Mouse (Mus musculus) liver, embryonic 15.5 days (tissue): ENCODE results near the gene Gm3880. TPM values are rescaled to one million over a fixed set of nuclear protein-coding genes. Genes with fewer than 3 reads are reported as not detected.
"Not testable (repeated sequence)": the region's sequence is repeated elsewhere in the genome, so short reads cannot be mapped to it uniquely, and the experiment has no call there.

Source experiments
- ATAC-seq: fragments of 200-750 bp; cut with Nextera tagmentation; 2 replicates; pipeline ENCODE4 v1.8.0; 2017; ENCODE audit warnings: moderate number of reproducible peaks, mild to moderate bottlenecking, moderate library complexity; ENCODE audit not compliant: insufficient read depth
- H3K27ac ChIP-seq: fragments of 300-500 bp; sonication (generic); replicated peaks from 2 replicates; pipeline ENCODE4 v1.5.1; 2015; ENCODE audit warnings: mild to moderate bottlenecking, inconsistent platforms
- H3K27me3 ChIP-seq: fragments of 300-500 bp; sonication (generic); 2 replicates; pipeline ENCODE4 v1.6.1; 2015; ENCODE audit warnings: mild to moderate bottlenecking, inconsistent platforms
- H3K36me3 ChIP-seq: fragments of 300-500 bp; sonication (generic); replicated peaks from 2 replicates; pipeline ENCODE4 v1.6.1; 2015; ENCODE audit warnings: moderate library complexity, mild to moderate bottlenecking, inconsistent platforms
- H3K4me1 ChIP-seq: fragments of 300-500 bp; sonication (generic); replicated peaks from 2 replicates; pipeline ENCODE4 v1.6.1; 2015; ENCODE audit warnings: inconsistent platforms
- H3K4me2 ChIP-seq: fragments of 300-500 bp; sonication (generic); 2 replicates; pipeline ENCODE4 v1.6.1; 2015; ENCODE audit warnings: moderate library complexity, mild to moderate bottlenecking, inconsistent platforms
- H3K4me3 ChIP-seq: fragments of 300-500 bp; sonication (generic); replicated peaks from 2 replicates; pipeline ENCODE4 v1.5.1; 2015; ENCODE audit warnings: mild to moderate bottlenecking, inconsistent platforms
- H3K9ac ChIP-seq: fragments of 300-500 bp; sonication (generic); 2 replicates; pipeline ENCODE4 v1.6.1; 2015; ENCODE audit warnings: moderate library complexity, mild to moderate bottlenecking, inconsistent platforms
- H3K9me3 ChIP-seq: fragments of 300-500 bp; sonication (generic); replicated peaks from 2 replicates; pipeline ENCODE4 v1.6.1; 2016; ENCODE audit warnings: inconsistent platforms
- WGBS: fragments of 180-500 bp; shearing (Covaris S2); methylation state at CpG from one replicate; pipeline ENCODE4 v1.1.7; 2015; ENCODE audit warnings: mixed read lengths; ENCODE audit not compliant: insufficient replicate concordance; 5-methylcytosine and 5-hydroxymethylcytosine counted together
- polyA plus RNA-seq: library from polyadenylated mRNA; unstranded; fragments of >200 nt; fragmentation: Nextera tagmentation; extraction: Ambion mirVana; gene quantifications from 2 replicates; pipeline ENCODE4 v1.2.1, GENCODE M21; 2015

The Gm3880 gene
- not detected in 2 replicates for polyA plus RNA-seq

DNA sequence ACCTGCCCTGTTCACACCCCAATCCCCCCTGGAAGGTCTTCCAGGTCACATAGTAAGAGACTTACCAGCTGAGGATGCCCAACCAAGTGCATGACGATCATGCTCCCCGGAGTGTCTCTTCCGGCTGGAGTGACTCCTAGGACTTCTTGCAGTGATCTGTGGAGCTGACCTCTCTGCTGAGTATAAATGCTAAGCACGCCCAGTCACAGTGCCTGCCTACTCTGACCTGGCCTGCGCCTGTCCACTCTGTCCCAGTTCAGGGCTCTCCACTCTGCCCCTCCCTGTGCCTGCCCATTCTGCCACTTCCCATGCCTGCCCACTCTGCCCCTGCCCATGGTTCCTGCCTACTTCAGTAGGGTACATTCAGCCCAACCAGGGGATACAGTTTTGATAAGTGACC lies at the start of gene Gm3880:
TSS of gene Gm3880 (minus strand) at position 101 of the 400 bp plus-strand sequence.
- not testable (repeated sequence) for H3K9ac ChIP-seq, H3K4me2 ChIP-seq, H3K27me3 ChIP-seq, H3K4me1 ChIP-seq, ATAC-seq, H3K9me3 ChIP-seq, H3K36me3 ChIP-seq, H3K4me3 ChIP-seq, H3K27ac ChIP-seq
- WGBS, result 71% methylated on average over 5 of the region's 5 CpGs

DNA sequence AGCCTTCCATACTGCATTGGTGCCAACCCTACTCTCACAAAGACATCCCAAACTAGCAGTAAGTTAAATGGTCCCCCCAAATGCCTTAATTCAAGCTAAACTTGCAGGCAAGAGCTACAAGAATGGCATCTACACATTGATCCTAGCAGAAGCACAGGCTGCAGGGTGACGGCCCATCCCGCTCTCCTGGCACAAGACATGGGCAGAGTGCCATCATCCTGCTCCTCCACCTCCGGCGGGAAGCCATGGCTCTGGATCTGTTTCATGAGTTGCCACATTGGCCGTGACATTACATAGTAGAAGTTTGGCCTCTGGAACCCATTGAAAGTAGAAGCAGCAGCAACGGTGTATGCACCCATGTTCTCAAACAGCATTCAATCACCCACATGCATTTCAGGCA lies 37.5 kb upstream of the Gm3880 start:
- H3K4me1 ChIP-seq, H3K4me3 ChIP-seq, H3K27me3 ChIP-seq, H3K9me3 ChIP-seq, H3K27ac ChIP-seq, H3K36me3 ChIP-seq, ATAC-seq, H3K9ac ChIP-seq, H3K4me2 ChIP-seq: not testable (repeated sequence)
- 70% methylated on average over 6 of the region's 6 CpGs for WGBS

DNA sequence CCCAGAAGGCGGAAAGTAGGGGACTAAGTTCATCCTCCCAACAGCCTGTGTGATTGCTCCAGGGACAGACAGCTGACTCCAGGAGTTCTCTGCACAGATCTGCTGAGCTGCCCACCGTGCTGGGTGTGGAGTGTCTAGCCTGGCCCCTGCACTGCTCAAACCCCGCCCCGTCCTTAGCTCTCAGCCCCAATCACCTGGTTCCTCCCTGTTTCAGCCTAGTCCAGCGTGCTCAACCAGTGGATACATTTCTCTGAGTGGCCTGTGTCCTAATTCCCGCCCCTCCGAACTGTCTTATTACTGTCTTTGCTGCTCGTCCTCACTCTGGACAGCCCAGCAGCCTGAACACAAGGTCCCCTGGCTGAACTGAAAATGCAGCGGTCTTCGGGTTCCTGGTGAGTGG lies 20.8 kb upstream of the Gm3880 start, which contains the start of the genes Gm9112 and Dmrtc1b:
TSS of gene Gm9112 (minus strand) at position 101 of the 400 bp plus-strand sequence.
TSS of gene Dmrtc1b (plus strand) at position 331 of the 400 bp plus-strand sequence.
- not testable (repeated sequence) for H3K4me2 ChIP-seq, H3K27me3 ChIP-seq, H3K36me3 ChIP-seq, H3K9ac ChIP-seq, H3K27ac ChIP-seq, H3K9me3 ChIP-seq, H3K4me3 ChIP-seq, ATAC-seq, H3K4me1 ChIP-seq
- 57% methylated on average over 10 of the region's 10 CpGs for WGBS

DNA sequence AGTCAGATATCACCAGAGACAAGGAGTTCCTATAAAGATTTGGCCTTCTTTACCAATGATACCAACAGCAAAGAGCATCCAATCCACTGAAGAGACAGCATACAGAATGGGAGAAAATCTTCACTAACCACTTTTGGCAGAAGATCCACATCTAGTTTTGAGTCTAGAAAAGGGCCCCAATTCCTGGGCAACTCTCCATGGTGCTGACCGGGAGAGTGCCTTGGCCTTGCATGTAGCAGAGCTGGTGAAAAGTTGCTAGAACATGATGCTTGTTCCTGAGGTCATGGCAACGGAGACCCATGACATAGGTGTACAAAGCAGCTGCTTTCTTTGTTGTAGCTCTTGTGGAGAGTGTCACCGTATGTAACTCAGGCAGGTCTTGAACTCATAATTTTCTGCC lies 13.9 kb upstream of the Gm3880 start:
- H3K4me2 ChIP-seq, H3K9me3 ChIP-seq, H3K27me3 ChIP-seq, H3K36me3 ChIP-seq, H3K27ac ChIP-seq, H3K4me3 ChIP-seq, ATAC-seq, H3K9ac ChIP-seq, H3K4me1 ChIP-seq: not testable (repeated sequence)
- 55% methylated on average over 3 of the region's 3 CpGs for WGBS

DNA sequence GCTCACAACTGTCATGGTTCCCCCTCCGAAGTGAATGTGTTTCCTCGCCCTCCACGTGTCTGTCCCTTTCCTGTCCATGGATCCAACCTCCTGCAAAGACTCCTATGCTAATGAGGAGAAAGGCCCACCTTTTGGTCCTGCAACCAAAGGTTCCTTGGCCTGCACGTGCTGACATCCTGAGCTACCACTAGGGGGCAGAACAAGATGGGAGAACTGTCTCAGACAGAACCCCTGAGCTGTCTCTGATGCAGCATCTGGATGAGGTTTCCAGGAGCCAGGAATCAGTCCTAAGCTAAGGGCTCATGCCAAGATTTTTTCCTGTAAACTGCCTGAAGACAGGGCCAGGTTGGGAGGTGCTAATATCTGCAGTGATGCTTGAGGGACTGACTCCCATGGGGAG lies 2.5 kb upstream of the Gm3880 start:
- not testable (repeated sequence) for H3K4me3 ChIP-seq, H3K27ac ChIP-seq
- WGBS, result 17% methylated on average over 4 of the region's 4 CpGs

DNA sequence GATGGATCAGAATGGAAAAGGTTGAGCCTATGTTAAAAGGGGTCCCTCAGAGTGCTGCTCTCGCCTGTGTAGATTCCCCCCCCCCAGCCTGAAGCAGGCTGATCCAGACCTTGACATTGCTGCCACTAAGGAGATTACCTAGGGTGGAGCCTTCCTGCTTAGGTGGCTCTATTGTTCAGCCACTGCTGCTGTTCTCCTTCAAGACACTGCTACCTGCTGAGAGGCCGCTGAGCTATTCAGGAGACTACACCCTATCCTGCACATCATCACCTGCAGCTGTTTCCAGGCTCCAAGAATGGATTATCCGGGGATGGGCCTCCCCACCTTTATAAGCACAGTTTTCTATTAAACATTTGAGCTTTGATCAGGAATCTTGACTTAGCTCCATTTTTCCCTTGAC lies 2.1 kb downstream of the Gm3880 start:
- H3K36me3 ChIP-seq, H3K4me1 ChIP-seq, H3K4me3 ChIP-seq, H3K4me2 ChIP-seq, H3K9me3 ChIP-seq, H3K27ac ChIP-seq, ATAC-seq, H3K9ac ChIP-seq, H3K27me3 ChIP-seq: not testable (repeated sequence)
- WGBS, result 57% methylated on average over 3 of the region's 3 CpGs

More for the DNA sequence above, 2.5 kb upstream of the Gm3880 start:
- not testable (repeated sequence) for H3K9ac ChIP-seq, H3K4me1 ChIP-seq, ATAC-seq, H3K27me3 ChIP-seq, H3K4me2 ChIP-seq, H3K9me3 ChIP-seq, H3K36me3 ChIP-seq

DNA sequence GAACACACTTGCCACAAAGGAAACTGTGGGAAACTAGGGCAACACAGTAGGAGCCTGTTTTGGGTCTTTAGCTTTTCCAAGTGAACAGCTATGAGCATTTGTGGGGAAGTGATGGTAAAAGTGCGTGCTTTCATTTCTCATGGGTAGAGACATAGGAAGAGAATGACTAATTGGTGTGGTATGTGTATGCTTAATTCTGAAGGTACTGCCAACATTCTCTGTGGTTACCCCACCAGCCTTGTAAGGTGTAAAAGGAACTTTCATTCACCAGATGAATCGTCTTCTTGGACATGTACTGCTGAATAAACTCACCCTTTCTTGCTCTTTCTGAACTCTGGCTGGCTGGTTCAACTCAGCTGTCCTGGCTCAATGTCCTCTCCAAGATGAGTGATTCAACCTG lies 20.1 kb downstream of the Gm3880 start:
- WGBS, result 54% methylated on average over 2 of the region's 2 CpGs
- Histone ChIP-seq H3K4me2 (no peak overlapping the region), H3K27me3 (no peaks in the 10 kb centered on the region; the same call in 1 of the 2 replicates), H3K9me3 (no peaks in the 10 kb centered on the region), H3K4me3 (no peak overlapping the region), H3K9ac (no peak overlapping the region), H3K4me1 (no peaks in the 10 kb centered on the region), H3K36me3 (no peaks in the 10 kb centered on the region), H3K27ac (no peak overlapping the region)
- no peak for ATAC-seq

DNA sequence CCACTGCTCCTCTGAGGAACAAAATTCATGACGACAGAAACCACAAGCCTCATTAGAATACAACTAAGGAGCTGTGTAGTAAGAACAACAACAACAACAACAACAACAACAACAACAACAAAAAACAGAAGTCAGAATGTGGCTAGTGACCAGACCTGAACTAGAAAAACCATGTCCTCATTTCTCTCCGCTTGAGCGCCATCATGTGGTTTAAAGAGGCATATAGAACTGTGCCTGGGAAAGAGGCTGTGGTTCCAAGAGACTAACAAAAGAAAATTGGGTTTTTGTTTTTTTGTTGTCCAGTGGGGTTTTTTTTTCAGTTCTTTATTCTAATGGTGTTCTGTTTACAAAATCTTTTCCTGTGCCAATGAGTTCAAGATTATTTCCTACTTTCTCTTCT lies 26.1 kb downstream of the Gm3880 start:
- no peak for ATAC-seq
- H3K27ac ChIP-seq, result no peak overlapping the region
- no peaks in the 10 kb centered on the region for H3K27me3 ChIP-seq
- no peaks in the 10 kb centered on the region for H3K36me3 ChIP-seq
- H3K4me1 ChIP-seq, result no peaks in the 10 kb centered on the region
- H3K9ac ChIP-seq, result no peak overlapping the region
- H3K9me3 ChIP-seq, result no peaks in the 10 kb centered on the region
- no peak overlapping the region for H3K4me3 ChIP-seq
- WGBS, result 10% methylated on average over 3 of the region's 3 CpGs
- no peak overlapping the region for H3K4me2 ChIP-seq

DNA sequence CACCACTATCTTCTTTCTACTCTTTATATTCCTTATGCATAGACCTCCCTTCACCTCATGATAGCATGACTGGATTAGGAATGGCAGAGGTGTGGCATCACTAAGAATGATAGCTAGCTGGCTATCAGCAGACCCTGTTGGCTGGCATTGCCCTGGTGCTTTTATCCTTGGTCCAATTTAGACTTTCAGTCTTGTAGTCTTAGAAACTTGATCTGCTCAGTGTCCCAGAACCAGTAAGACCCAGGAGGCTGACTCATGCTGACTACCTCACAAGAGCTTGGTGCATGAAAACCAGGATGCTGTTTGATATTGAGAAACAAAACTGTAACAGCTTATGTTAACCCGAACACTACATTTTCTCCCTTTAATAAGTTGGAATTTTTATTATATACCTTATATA lies 41.1 kb downstream of the Gm3880 start:
- WGBS, result 57% methylated on average over 1 of the region's 1 CpGs
- ATAC-seq, result no peak
- no peak overlapping the region for H3K9ac ChIP-seq
- H3K4me2 ChIP-seq, result no peak overlapping the region
- H3K36me3 ChIP-seq, result no peaks in the 10 kb centered on the region
- H3K4me3 ChIP-seq, result no peak overlapping the region
- H3K27me3 ChIP-seq, result peaks cover 22% of the 10 kb centered on the region
- no peak overlapping the region for H3K27ac ChIP-seq
- no peaks in the 10 kb centered on the region for H3K9me3 ChIP-seq
- no peaks in the 10 kb centered on the region for H3K4me1 ChIP-seq

DNA sequence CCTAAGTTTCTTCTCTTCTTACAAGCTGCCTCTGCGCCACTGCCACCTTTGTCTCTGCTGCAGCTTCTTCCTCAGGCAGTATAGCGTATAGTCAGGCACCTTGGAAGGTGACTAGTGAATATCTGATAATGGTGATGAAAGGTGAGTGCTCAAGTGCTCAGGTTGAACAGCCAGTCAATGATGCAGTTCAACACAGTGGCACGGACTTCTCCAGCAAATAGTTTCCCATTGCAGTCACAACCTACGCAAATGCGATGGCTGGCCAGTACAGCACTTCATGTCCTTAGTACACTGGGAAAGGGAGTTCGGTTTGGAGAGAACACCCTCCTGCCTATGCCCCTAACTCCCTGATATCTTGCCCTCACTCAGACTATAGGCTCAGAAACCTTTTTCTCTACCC lies 41.6 kb downstream of the Gm3880 start:
- Histone ChIP-seq H3K4me2 (peak overlapping the region; percentile 63), H3K9me3 (no peaks in the 10 kb centered on the region), H3K27ac (no peak overlapping the region), H3K36me3 (no peaks in the 10 kb centered on the region), H3K4me3 (no peak overlapping the region), H3K9ac (no peak overlapping the region), H3K27me3 (peaks cover 22% of the 10 kb centered on the region), H3K4me1 (no peaks in the 10 kb centered on the region)
- 50% methylated on average over 6 of the region's 6 CpGs for WGBS
- no peak for ATAC-seq

DNA sequence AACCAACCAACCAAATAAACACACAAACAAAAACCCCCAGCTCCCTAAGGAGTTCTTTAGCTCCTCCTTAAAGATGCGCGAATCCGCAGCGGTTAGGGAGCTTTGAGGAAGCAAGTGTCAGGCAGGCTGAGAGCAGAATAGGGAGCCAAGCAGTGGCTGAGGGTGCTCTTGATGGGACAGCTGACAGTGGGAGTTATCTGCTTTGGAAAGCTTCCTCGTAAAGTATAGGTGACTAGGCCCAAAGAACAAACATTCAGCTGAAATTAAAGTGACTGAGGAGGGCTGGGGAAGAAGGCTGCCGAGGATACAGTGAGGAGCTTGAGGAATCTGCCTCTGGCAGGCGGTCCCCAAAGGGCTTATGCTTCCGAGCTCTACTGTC lies 42.2 kb downstream of the Gm3880 start:
- peak overlapping the region; percentile 63 for H3K4me2 ChIP-seq
- no peak overlapping the region for H3K9ac ChIP-seq
- WGBS, result 18% methylated on average over 8 of the region's 8 CpGs
- no peaks in the 10 kb centered on the region for H3K4me1 ChIP-seq
- H3K36me3 ChIP-seq, result no peaks in the 10 kb centered on the region
- H3K27ac ChIP-seq, result no peak overlapping the region
- 0 out of 2 replicates have a peak, but pooled peaks have one; percentile 37 for ATAC-seq
- H3K27me3 ChIP-seq, result peaks cover 22% of the 10 kb centered on the region
- peak overlapping the region; percentile 58 for H3K4me3 ChIP-seq
- no peaks in the 10 kb centered on the region for H3K9me3 ChIP-seq

DNA sequence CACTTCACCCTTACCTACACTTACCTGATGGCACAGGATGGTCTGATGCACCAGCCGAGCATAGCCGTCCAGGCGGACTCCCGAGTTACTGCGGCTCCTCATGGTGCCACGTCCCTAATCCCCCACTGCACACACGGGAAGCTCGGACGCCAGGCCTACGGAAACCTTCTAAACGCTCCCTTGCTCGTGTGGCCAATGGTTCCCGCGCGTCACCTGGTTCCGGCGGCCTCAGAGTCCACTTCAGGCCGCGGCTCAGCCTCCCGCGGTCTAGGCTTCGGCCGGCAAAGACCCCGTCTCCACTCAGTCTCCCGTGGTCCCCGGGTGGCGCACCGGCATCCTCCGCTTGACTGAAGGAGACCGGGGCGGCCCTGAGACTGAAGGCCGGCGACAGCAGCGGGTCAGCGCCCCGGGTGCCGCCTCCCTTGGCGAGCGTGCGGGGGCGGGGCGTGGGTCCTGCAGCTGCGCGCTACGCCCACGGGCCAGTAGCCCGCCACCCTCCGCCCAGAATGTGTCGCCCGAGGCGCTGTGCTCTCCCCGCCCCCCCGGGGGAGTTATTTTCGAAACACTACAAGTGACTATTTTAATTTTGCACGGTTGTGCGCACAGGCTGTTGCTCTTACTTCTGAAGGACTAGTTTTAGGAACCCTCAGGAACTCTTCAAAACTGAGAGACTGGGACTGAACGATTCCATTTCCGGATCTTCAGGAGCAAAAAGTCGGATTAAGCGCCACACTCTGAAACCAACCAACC lies 42.8 kb downstream of the Gm3880 start, which contains the start of gene Phka1:
TSS of gene Phka1 (minus strand) at position 424 of the 750 bp plus-strand sequence.
- Histone ChIP-seq H3K27me3 (peaks cover 22% of the 10 kb centered on the region), H3K4me3 (peak within 1 kb of the TSS; percentile 58), H3K9me3 (no peaks in the 10 kb centered on the region), H3K27ac (no peak within 1 kb of the TSS), H3K36me3 (no peaks in the 10 kb centered on the region), H3K4me1 (no peaks in the 10 kb centered on the region), H3K9ac (no peak within 1 kb of the TSS; the same call in 1 of the 2 replicates), H3K4me2 (peak within 1 kb of the TSS; percentile 63)
- WGBS, result 16% methylated on average over 60 of the region's 60 CpGs
- ATAC-seq, result peak; percentile 81
